Mouse (Mus musculus) E14TG2a.4 (cell line): ENCODE data around the gene Fbxo21.

Experiments used
- H3K27me3 ChIP-seq: 2 replicates; pipeline ENCODE4 v1.6.1; 2014; ENCODE audit warnings: low read length, control low read depth; ENCODE audit not compliant: insufficient read depth
- H3K36me3 ChIP-seq: 2 replicates; pipeline ENCODE4 v1.6.1; 2014; ENCODE audit warnings: low read length, control low read depth; ENCODE audit not compliant: insufficient read depth
- H3K4me1 ChIP-seq: replicated peaks from 2 replicates; pipeline ENCODE4 v1.6.1; 2014; ENCODE audit warnings: low read depth, low read length, control low read depth
- H3K4me3 ChIP-seq: replicated peaks from 2 replicates; pipeline ENCODE4 v1.5.1; 2014; ENCODE audit warnings: mild to moderate bottlenecking, low read length
- H3K9me3 ChIP-seq: 2 replicates; pipeline ENCODE4 v1.6.1; 2014; ENCODE audit warnings: low read length, control low read depth
- CTCF ChIP-seq: conservative IDR thresholded peaks from 2 replicates; pipeline ENCODE4 v1.5.1; 2014; ENCODE audit warnings: low read length
- NANOG ChIP-seq: IDR thresholded peaks from 2 replicates; pipeline ENCODE4 v1.6.1; 2014; ENCODE audit warnings: borderline replicate concordance, low read length, mixed read lengths
- POU5F1 ChIP-seq: IDR thresholded peaks from 2 replicates; pipeline ENCODE4 v1.6.1; 2014; ENCODE audit warnings: low read length, borderline replicate concordance

Gene Fbxo21

GRCm38 (mm10) chr5:118034632-118035031, 58.1 kb downstream of the Fbxo21 start:
- Histone ChIP-seq H3K36me3 (no peaks in the 10 kb centered on the region), H3K4me1 (peaks cover 81% of the 10 kb centered on the region), H3K4me3 (no peak overlapping the region), H3K9me3 (peaks cover 6% of the 10 kb centered on the region), H3K27me3 (peaks cover 12% of the 10 kb centered on the region)
- TF ChIP-seq POU5F1, result no peak
- TF ChIP-seq NANOG, result no peak
- TF ChIP-seq CTCF, result no peak

- peaks cover 75% of the 10 kb centered on the region for H3K4me1 ChIP-seq
- peak overlapping the region; percentile 67 for H3K4me3 ChIP-seq
- H3K27me3 ChIP-seq, result peaks cover under 1% of the 10 kb centered on the region; the same call in 1 of the 2 replicates
- H3K9me3 ChIP-seq, result peaks cover 6% of the 10 kb centered on the region
- no peaks in the 10 kb centered on the region for H3K36me3 ChIP-seq
- TF ChIP-seq NANOG (no peak), POU5F1 (no peak), CTCF (no peak)
Measured at GRCm38 (mm10) chr5:118035786-118036185, 59.3 kb downstream of the Fbxo21 start.

- no peak for TF ChIP-seq NANOG
- TF ChIP-seq CTCF, result no peak
- no peak for TF ChIP-seq POU5F1
- H3K4me3 ChIP-seq, result peak overlapping the region; percentile 67
- peaks cover 67% of the 10 kb centered on the region for H3K4me1 ChIP-seq
- no peaks in the 10 kb centered on the region for H3K27me3 ChIP-seq
- no peaks in the 10 kb centered on the region for H3K36me3 ChIP-seq
- peaks cover 10% of the 10 kb centered on the region for H3K9me3 ChIP-seq
Measured at GRCm38 (mm10) chr5:118036888-118037797, 60.6 kb downstream of the Fbxo21 start.

- TF ChIP-seq CTCF (no peak), POU5F1 (no peak), NANOG (no peak)
- Histone ChIP-seq H3K27me3 (no peaks in the 10 kb centered on the region), H3K4me3 (peak overlapping the region; percentile 48)
Measured at GRCm38 (mm10) chr5:118037798-118038484, 61.4 kb downstream of the Fbxo21 start.

GRCm38 (mm10) chr5:118039241-118039668, 62.7 kb downstream of the Fbxo21 start:
- no peak for TF ChIP-seq POU5F1
- TF ChIP-seq NANOG, result no peak
- no peak for TF ChIP-seq CTCF
- H3K27me3 ChIP-seq, result no peaks in the 10 kb centered on the region
- H3K4me1 ChIP-seq, result peaks cover 50% of the 10 kb centered on the region
- peak overlapping the region; percentile 32; the same call in 1 of the 2 replicates for H3K4me3 ChIP-seq
- H3K36me3 ChIP-seq, result no peaks in the 10 kb centered on the region
- H3K9me3 ChIP-seq, result peaks cover 13% of the 10 kb centered on the region

More at GRCm38 (mm10) chr5:118037798-118038484, 61.4 kb downstream of the Fbxo21 start:
- H3K4me1 ChIP-seq, result peaks cover 63% of the 10 kb centered on the region
- peaks cover 13% of the 10 kb centered on the region for H3K9me3 ChIP-seq
- H3K36me3 ChIP-seq, result no peaks in the 10 kb centered on the region

GRCm38 (mm10) chr5:118042599-118042998, 66.1 kb downstream of the Fbxo21 start:
- Histone ChIP-seq H3K4me3 (no peak overlapping the region), H3K4me1 (peaks cover 26% of the 10 kb centered on the region)
- TF ChIP-seq NANOG (no peak), POU5F1 (no peak), CTCF (no peak)

GRCm38 (mm10) chr5:118043761-118044160, 67.2 kb downstream of the Fbxo21 start:
- no peak overlapping the region for H3K4me3 ChIP-seq
- H3K36me3 ChIP-seq, result no peaks in the 10 kb centered on the region
- H3K4me1 ChIP-seq, result peaks cover 14% of the 10 kb centered on the region
- TF ChIP-seq CTCF, result no peak
- TF ChIP-seq NANOG, result no peak
- TF ChIP-seq POU5F1, result no peak
- H3K9me3 ChIP-seq, result peaks cover 7% of the 10 kb centered on the region; the same call in 1 of the 2 replicates
- 0 out of 2 replicates have a peak, but pooled peaks cover 3% of the 10 kb centered on the region for H3K27me3 ChIP-seq

More at GRCm38 (mm10) chr5:118042599-118042998, 66.1 kb downstream of the Fbxo21 start:
- Histone ChIP-seq H3K9me3 (peaks cover 7% of the 10 kb centered on the region; the same call in 1 of the 2 replicates), H3K27me3 (0 out of 2 replicates have a peak, but pooled peaks cover 3% of the 10 kb centered on the region), H3K36me3 (no peaks in the 10 kb centered on the region)

GRCm38 (mm10) chr5:118044907-118045306, 68.4 kb downstream of the Fbxo21 start:
- TF ChIP-seq CTCF (no peak), POU5F1 (no peak), NANOG (no peak)
- Histone ChIP-seq H3K4me1 (peaks cover 6% of the 10 kb centered on the region; the same call in 1 of the 2 replicates), H3K36me3 (no peaks in the 10 kb centered on the region), H3K4me3 (no peak overlapping the region), H3K9me3 (peaks cover 7% of the 10 kb centered on the region; the same call in 1 of the 2 replicates), H3K27me3 (0 out of 2 replicates have a peak, but pooled peaks cover 3% of the 10 kb centered on the region)
